Mouse (Mus musculus) v-Abl transformed pro-B cells (cell line): Measurements from ENCODE around the gene Rell1.

Source experiments
- in situ Hi-C, 2 experiments: fragments of 400-800 bp; cut with MboI; formaldehyde crosslinking; loops; one replicate each; pipeline ENCODE4 v1.15.1; 2025; ENCODE audit not compliant: unreplicated experiment in 2 of 2

The Rell1 gene

GRCm38 (mm10) chr5:63968443-63969415, at the start of gene Rell1:
Rell1 (minus strand) TSS chr5:63968897.
- in situ Hi-C loops, result loop anchor here in 1 of 2 experiments (5.0 kb wide), 1 partner anchor 61 kb away; no protein-coding TSS in a partner anchor

GRCm38 (mm10) chr5:64012596-64013366, 44.1 kb upstream of the Rell1 start:
- in situ Hi-C loops, result no loop called here

GRCm38 (mm10) chr5:64006548-64006947, 37.9 kb upstream of the Rell1 start:
- in situ Hi-C loops, result no loop called here

- in situ Hi-C loops, result no loop called here
These were observed 34.6 kb upstream of the Rell1 start for GRCm38 (mm10) chr5:64003302-64003701.

- in situ Hi-C loops, result no loop called here
These were observed 25.2 kb upstream of the Rell1 start for GRCm38 (mm10) chr5:63993865-63994264.

- in situ Hi-C loops, result no loop called here
These were observed 22.0 kb upstream of the Rell1 start for GRCm38 (mm10) chr5:63990675-63991074.

GRCm38 (mm10) chr5:63986337-63986736, 17.6 kb upstream of the Rell1 start:
- in situ Hi-C loops, result no loop called here

- in situ Hi-C loops, result loop anchor here in 1 of 2 experiments (5.0 kb wide), 1 partner anchor 80 kb away; no protein-coding TSS in a partner anchor
These were observed 13.6 kb upstream of the Rell1 start for GRCm38 (mm10) chr5:63982296-63982695.

GRCm38 (mm10) chr5:63970991-63971390, 2.3 kb upstream of the Rell1 start:
- in situ Hi-C loops, result no loop called here

- in situ Hi-C loops, result no loop called here
These were observed 1.6 kb upstream of the Rell1 start for GRCm38 (mm10) chr5:63970281-63970732.

- in situ Hi-C loops, result loop anchor here in 1 of 2 experiments (5.0 kb wide), 1 partner anchor 62 kb away; no protein-coding TSS in a partner anchor
These were observed 897 bp upstream of the Rell1 start for GRCm38 (mm10) chr5:63969476-63970112.

- in situ Hi-C loops, result loop anchor here in 1 of 2 experiments (5.0 kb wide), 1 partner anchor 60 kb away; no protein-coding TSS in a partner anchor
These were observed 1.0 kb downstream of the Rell1 start for GRCm38 (mm10) chr5:63967591-63968141.

GRCm38 (mm10) chr5:63966379-63966778, 2.3 kb downstream of the Rell1 start:
- in situ Hi-C loops, result loop anchor here in 1 of 2 experiments (5.0 kb wide), 1 partner anchor 59 kb away; no protein-coding TSS in a partner anchor

- in situ Hi-C loops, result loop anchor here in 1 of 2 experiments (5.0 kb wide), 1 partner anchor 59 kb away; no protein-coding TSS in a partner anchor
These were observed 2.8 kb downstream of the Rell1 start for GRCm38 (mm10) chr5:63965946-63966345.

GRCm38 (mm10) chr5:63964576-63964975, 4.1 kb downstream of the Rell1 start:
- in situ Hi-C loops, result no loop called here

GRCm38 (mm10) chr5:63961726-63962125, 7.0 kb downstream of the Rell1 start:
- in situ Hi-C loops, result no loop called here

- in situ Hi-C loops, result no loop called here
These were observed 8.1 kb downstream of the Rell1 start for GRCm38 (mm10) chr5:63960565-63960964.

GRCm38 (mm10) chr5:63958963-63959708, 9.6 kb downstream of the Rell1 start:
- in situ Hi-C loops, result no loop called here

GRCm38 (mm10) chr5:63957607-63958006, 11.1 kb downstream of the Rell1 start:
- in situ Hi-C loops, result no loop called here
